Mouse (Mus musculus): Measurements from ENCODE around the gene Cnih3.

Cnih3 gene

DNA sequence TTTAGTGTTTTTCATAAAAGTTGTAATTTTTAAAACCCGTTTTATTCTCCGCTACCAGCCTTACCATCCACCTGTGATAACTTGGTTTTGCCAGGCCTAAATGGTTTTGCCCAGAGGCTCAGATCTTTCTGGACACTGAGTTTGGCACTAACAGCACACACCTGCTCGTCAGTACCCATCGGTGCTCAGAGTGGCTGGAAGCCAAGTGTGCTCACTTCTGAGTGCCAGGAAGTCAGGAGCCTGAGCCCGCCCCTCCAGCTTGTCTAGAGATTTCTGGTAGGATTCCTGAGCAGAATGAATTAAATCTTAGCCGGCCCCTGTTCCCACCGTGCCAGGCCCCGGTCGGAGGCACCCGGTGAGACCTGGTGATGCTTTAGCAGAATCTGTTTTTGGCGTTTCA, 54.9 kb downstream of the Cnih3 start:
- DNase-seq (ENCODE audit: low spot score): no peak

GRCm38 (mm10) chr1:181408086-181408975, 55.9 kb downstream of the Cnih3 start:
- DNase-seq (ENCODE audit: low spot score): no peak

GRCm38 (mm10) chr1:181409693-181410092, 57.3 kb downstream of the Cnih3 start:
- DNase-seq (ENCODE audit: low spot score): no peak

GRCm38 (mm10) chr1:181410647-181411254, 58.3 kb downstream of the Cnih3 start:
- no peak for DNase-seq (ENCODE audit: low spot score)

- no peak for DNase-seq (ENCODE audit: low spot score)
Observed at GRCm38 (mm10) chr1:181414985-181415384, 62.6 kb downstream of the Cnih3 start.

- no peak for DNase-seq (ENCODE audit: low spot score)
Observed at GRCm38 (mm10) chr1:181416841-181417240, 64.4 kb downstream of the Cnih3 start.

DNA sequence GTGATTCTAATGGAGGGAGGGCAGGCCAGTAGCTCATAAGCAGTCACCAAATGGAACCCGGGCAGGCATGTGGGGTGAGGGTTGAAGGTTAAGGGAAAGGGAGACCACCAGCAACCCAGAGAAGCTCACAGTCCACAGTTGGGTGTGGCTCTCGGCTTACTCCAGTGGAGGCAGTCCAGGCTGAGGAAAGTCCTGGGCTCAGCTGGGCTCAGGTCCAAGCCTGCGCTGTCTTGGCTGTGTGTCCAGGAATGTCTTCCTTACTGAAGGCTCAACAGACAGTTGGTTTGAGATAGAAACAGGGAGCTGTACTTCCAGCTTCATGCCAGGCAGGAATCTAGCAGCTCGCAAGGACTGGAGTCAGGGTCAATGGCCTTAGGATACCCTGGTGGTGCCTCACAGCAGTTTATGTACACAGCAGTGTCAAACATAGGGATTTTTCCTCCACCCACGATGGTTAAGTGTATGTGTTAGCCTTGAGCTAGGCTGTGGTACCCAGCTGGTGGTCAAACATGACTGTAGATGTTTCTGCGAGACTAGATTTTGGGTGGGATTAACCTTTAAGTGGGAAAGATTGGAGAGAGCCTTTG, 65.6 kb downstream of the Cnih3 start:
- DNase-seq (ENCODE audit: low spot score): peak; percentile 71

DNA sequence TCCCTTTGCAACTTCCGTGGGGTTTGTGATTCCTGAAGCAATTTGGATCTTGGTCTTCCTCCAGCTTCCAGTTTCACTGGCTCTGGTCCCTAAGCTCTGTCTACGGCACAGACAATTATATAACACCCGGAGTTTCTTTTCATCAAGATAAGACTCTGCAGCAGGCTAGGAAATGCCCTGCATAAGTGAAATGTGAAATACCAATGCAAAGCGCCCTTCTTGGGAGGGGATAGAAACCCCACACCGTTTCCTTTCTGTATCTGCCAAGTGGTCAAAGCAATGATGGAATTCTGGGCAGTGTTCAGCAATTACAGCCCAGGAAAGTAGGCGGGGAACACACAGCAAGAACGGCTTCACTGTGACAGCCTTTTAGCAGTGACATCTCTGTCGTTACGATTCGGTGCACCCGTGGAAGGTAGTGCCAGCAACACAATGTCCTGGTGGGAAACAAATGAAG, 67.7 kb downstream of the Cnih3 start:
- no peak for DNase-seq (ENCODE audit: low spot score)

GRCm38 (mm10) chr1:181422796-181423195, 70.4 kb downstream of the Cnih3 start:
- DNase-seq (ENCODE audit: low spot score): no peak

DNA sequence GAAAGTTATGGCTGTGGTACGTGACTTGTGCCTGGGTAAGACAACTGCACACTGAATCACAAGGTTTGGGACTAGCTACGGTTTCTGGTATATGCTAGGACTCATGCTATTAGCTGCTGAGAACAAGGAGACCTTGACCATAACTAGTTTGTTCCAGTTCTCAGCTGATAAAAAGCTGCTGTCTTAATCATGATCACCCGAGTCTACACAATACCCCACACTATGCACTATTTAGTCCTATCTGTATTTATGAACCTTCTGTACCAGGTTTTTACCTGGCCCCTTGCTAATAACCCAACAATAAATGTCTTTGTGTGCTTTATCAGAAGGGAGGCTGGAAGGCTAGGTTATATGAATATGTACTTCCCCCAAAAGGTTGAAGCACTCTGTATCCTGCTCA, 72.5 kb downstream of the Cnih3 start:
- DNase-seq (ENCODE audit: low spot score): no peak

- no peak for DNase-seq (ENCODE audit: low spot score)
Observed at GRCm38 (mm10) chr1:181425388-181425787, 73.0 kb downstream of the Cnih3 start.

DNA sequence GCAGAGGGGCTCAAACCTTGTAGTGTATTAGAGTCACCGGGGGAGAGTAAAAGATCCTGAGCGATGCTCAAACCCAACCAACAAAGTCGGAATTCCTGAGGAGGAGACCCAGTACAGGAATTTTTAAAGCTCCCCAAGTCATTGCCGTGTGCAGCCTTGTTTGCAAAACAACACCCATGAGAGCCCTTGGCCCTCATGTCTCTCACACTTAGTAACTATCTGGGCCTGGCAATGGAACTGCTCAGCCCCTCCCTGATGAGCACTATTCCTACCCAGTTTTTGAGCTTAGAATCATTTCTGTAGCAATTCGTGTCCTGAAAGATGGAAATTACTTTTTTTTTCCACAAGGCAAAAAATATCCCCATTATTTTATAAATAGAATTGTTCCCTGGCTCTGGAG, 74.0 kb downstream of the Cnih3 start:
- DNase-seq (ENCODE audit: low spot score): no peak

GRCm38 (mm10) chr1:181433263-181433662, 80.8 kb downstream of the Cnih3 start:
- DNase-seq (ENCODE audit: low spot score): no peak

DNA sequence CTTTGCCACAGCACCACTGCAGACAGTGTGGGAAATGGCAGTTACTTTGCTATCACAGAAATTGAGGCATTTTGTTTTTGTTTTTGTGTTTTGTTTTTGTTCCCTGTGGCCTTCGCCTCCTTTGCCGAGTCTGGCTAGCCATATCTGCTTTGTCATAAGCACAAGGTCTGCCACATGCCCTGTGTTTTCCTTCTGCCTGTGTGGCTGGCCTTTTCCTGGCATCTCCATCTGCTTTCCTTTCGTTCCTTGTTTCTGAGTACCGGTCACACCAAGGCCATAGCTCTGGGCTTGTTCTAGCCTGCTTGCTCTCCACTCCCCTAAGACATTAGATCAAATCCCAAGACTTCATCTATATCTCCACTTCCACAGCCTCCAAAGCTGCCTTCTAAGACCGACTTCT, 83.0 kb downstream of the Cnih3 start:
- DNase-seq (ENCODE audit: low spot score): no peak

GRCm38 (mm10) chr1:181440982-181441603, 88.7 kb downstream of the Cnih3 start:
- no peak for DNase-seq (ENCODE audit: low spot score)

DNA sequence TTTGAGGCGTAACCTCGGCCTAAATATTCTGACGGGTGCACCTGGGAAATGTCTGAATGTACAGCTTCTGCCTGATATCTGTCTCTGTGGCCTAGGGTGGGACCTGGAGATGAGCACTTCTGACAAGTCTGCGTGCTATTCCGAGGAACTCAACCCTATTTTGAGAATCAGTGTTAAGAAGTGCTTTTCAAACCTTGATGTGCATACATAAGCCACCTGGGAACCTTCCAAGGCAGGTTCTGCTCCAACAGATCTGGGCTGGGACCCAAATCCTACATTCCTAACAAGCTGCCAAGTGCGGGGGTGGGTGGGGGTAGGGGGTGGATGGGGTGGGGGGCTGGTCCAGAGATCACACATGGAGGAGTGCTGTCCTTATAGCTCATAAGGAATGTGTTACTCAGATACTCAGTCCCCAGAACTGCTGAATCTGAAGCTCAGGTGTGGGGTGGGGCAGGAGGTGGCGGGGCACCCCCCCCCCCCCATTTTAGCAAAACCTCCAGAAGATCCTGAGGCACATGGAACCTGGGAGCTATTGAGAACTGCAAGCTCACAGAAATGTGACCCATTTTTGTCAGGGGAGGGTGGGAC, 89.3 kb downstream of the Cnih3 start:
- DNase-seq (ENCODE audit: low spot score): no peak

DNA sequence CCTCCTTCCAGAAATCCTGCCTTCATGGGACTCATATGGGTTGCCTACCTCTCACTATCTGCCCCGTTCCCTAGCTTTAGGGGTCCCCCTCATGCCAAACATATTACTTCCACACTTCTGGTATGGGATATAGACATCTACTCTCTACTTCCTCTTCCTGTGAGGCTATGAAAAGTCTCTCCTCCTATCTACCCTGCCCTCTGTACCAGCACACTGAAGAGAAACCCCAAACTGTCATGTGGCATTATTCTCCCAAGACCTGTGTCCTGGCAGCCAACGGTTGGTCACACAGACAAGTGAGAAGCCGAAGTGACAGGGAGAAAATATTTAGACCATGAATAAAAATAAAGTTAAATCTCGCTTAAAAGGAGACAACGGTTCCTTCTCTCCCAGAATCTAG, 92.6 kb downstream of the Cnih3 start:
- no peak for DNase-seq (ENCODE audit: low spot score)

DNA sequence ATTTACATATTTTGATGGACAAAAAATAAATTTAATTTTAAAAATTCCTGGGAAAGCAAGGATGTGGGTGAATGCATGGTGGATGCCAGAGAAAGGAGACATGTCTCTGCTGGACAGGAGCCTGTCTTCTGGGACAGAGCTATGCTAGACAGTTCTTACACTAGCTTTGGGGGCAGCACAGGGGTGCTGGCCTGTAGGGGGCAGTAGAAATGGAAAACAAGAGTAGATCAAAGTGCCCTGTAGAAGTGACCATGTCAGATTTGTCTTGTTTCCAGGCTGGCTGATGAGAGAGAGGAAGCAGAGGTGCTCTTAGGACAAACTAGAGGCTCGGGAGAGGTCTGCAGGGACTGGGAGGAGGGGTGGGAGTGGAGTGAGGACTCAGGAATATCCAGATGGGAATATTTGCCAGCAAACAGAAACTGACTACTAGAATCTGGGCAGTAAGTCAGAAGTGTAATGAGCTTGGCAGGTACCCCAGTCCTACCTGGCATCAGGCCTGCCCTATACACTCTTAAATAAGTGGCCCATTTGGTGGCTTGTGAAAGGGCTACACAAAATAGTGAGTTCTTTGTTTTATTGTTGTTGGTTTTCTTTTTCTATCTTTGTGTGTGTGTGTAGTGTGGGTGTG, 93.3 kb downstream of the Cnih3 start:
- no peak for DNase-seq (ENCODE audit: low spot score)

DNA sequence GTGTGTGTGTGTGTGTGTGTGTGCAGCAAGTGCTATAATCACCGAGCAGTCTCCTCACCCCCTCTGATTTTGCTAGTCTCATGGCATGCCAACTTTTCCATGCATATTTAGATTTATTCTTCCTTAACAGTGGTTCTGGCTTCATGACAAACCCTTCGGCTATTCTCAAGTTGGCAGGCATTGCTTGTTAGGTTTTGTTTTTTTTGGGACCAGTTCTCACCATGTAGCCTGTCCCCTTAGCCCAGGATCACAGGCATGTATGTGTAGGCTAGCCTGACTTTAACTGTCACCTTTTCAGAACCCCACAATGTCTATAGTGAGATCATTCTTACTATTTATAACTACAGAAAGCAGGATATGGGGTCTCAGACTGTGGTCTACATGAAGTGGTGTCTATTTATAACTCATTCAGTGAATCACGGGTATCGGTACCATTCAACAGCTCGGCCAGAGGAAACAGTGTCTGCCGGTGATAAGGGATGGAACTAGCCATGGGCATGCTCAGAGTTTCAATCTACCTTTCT, 94.2 kb downstream of the Cnih3 start:
- no peak for DNase-seq (ENCODE audit: low spot score)

DNA sequence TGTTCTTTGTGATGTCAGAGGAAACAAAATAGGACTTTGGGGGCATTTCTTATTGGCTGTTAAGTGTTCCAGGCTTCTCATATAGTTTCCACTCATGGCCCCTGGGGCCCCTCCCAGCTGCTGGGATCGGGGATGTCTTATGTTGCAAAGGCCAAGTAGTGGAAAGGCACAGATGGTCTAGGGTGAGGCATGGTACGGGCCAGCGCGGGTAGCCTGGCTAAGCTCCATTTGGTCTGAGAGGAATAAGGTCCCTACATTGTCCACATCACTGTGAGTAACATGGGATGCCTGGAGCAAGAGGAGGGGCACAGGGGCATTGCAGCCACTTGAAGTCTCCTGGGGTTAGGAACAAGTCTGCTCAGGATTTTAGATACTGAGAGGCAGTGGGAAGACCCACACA, 95.1 kb downstream of the Cnih3 start:
- no peak for DNase-seq (ENCODE audit: low spot score)

DNA sequence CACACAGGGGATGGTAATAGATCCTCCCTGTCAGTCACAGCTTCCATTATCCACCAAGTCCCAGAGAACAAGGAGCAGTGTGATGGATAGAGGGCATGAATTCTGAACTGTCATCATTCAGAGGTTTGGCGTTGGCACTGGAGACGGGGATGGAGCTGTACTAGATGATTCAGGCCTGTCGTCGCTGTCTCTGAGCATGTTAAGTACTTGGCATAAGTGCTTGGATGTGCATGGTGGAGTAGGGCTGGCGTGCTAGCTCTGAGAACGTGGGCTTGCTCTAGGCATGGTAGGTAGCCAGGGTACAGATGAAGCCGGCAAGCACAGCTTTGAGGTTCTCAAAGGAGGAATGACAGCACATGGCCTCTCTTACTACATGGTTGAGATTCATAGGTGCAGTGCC, 95.6 kb downstream of the Cnih3 start:
- DNase-seq (ENCODE audit: low spot score): no peak

DNA sequence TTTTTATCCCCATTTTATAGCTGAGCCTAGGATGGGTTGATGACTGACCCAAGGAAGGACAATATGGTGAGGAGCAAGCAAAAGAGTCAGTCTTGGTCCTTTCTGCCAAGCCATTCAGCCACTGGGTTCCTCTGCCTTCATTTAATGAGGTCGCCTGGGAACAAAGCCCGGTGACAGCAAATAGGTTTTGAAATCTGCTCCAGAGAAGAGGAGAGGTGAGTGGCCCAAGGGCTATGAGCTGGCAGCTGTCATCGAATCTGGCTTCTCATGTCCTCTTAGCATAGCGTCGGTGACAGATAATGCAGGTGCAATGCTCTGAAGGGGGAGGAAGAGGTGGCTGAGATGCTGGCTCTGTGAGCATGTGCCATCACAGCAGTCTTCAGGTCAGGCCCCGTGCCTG, 100.7 kb downstream of the Cnih3 start:
- DNase-seq (ENCODE audit: low spot score): no peak
